Mouse (Mus musculus) liver, embryonic 14.5 days (tissue): Measurements from ENCODE around the gene Tmco5.

ENCODE experiments used
- CTCF ChIP-seq: IDR thresholded peaks from 2 replicates; pipeline ENCODE4 v1.5.1; 2016; ENCODE audit warnings: antibody characterized with exemption, low read depth, control low read depth
- EP300 ChIP-seq: IDR thresholded peaks from 2 replicates; pipeline ENCODE4 v1.6.1; 2016; ENCODE audit warnings: antibody characterized with exemption, low read depth

DNA sequence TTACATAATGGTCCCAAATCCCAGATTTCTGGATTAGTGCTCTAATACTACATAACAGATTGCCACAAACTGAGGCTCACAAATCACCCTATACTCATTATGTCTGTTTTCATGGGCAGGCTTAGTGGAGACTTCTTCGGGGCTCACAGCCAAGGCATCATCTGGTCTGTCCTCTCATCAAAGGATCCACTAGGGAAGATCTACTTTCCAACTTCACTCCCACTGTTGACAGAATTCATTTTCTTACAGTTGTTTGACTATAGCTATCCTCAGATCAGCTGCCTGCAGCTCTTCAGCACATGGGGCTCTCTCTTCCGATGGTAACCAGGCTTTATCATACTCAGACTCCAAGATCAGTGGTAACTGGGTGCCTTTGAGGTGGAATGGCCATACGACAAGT is 45.2 kb downstream of the Tmco5 start:
- no peak for TF ChIP-seq EP300
- TF ChIP-seq CTCF = no peak
